13 mouse cellular contexts compared by ENCODE assay signal in genomic region chr1:170927378-170927777, GRCm38 (mm10). TPM values are rescaled to one million over a fixed set of nuclear protein-coding genes. Genes with fewer than 3 reads are reported as not detected.
"Had no signal": no experiment of that assay in that cellular context is flagged by ENCODE, and none has a peak within 500 bp of the region (broad histone marks: within the 10 kb centered on the region; RNA-seq: fewer than 3 reads in every experiment).

Fcrla (minus strand) TSS chr1:170927583.

- ATAC-seq: intestine, embryonic 16.5 days had no signal

- H3K36me3 ChIP-seq: kidney, embryonic 15.5 days; limb, embryonic 10.5 days; midbrain, embryonic 10.5 days; neural tube, embryonic 13.5 days had no signal

- DNase-seq: kidney, postnatal 14 days; midbrain, embryonic 14.5 days; right cerebral cortex, postnatal 14 days; thymus, postnatal 4 days had no signal

- H3K9me3 ChIP-seq: kidney, embryonic 15.5 days; limb, embryonic 10.5 days; midbrain, embryonic 10.5 days; neural tube, embryonic 13.5 days had no signal

- H3K27ac ChIP-seq: kidney, embryonic 15.5 days; left cerebral cortex, adult 2 months; limb, embryonic 10.5 days; midbrain, embryonic 10.5 days; neural tube, embryonic 13.5 days; stomach, postnatal 0 days had no signal

- H3K4me3 ChIP-seq: kidney, embryonic 15.5 days; left cerebral cortex, adult 2 months; limb, embryonic 10.5 days; midbrain, embryonic 10.5 days; neural tube, embryonic 13.5 days had no signal

- H3K4me2 ChIP-seq: kidney, embryonic 15.5 days; liver, embryonic 11.5 days; neural tube, embryonic 13.5 days had no signal

- H3K4me1 ChIP-seq: kidney, embryonic 15.5 days; limb, embryonic 10.5 days; midbrain, embryonic 10.5 days; neural tube, embryonic 13.5 days had no signal

- H3K9ac ChIP-seq: kidney, embryonic 15.5 days; neural tube, embryonic 13.5 days had no signal

- H3K27me3 ChIP-seq: kidney, embryonic 15.5 days; neural tube, embryonic 13.5 days had no signal

RNA-seq across cellular contexts. Expression of gene Fcrla, which starts in this region (rescaled TPM):
- polyA plus RNA-seq: intestine, embryonic 16.5 days; kidney, embryonic 15.5 days; limb, embryonic 10.5 days; lung, embryonic 16.5 days; midbrain, embryonic 10.5 days; midbrain, embryonic 14.5 days; neural tube, embryonic 13.5 days had no signal
